Mouse (Mus musculus) skeletal muscle tissue, adult 2 months (tissue): ENCODE measurements at regions not wholly inside any gene's neighbourhood (a gene's known extent, or its start where the extent isn't known, plus 50 kb on each side); places are given as distances from the start of the nearest gene placed in this dataset.

Experiments
- DNase-seq: peaks from one replicate; pipeline ENCODE4 v3.0.0-alpha.2; 2012; ENCODE audit warnings: low read depth, low spot score

GRCm38 (mm10) chr19:53442756-53443654, 52.6 kb upstream of the Smndc1 start:
- no peak for DNase-seq

DNA sequence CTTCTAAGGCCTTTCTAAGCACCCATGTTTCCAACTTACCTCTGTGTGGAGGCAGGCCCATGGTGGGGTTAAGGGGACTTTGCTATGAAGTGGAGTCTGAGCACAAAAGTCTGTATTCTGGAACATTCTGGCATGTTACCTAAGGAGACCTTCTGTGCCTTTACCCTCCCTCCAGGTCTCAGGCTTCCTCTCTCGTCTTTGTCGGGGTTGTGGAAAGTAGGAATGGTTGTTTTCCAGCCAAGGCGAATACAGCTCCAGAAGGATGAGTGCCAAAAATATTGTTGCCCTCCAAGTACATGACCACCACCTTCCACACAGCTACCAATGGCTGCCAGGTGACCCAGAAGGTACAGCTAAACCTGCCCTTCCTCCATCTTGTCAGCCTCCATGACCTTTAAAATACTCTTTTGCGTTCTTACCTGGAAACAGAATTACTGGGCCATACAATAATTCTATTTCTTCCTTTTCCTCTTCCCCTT, 51.8 kb upstream of the Smndc1 start:
- no peak for DNase-seq

DNA sequence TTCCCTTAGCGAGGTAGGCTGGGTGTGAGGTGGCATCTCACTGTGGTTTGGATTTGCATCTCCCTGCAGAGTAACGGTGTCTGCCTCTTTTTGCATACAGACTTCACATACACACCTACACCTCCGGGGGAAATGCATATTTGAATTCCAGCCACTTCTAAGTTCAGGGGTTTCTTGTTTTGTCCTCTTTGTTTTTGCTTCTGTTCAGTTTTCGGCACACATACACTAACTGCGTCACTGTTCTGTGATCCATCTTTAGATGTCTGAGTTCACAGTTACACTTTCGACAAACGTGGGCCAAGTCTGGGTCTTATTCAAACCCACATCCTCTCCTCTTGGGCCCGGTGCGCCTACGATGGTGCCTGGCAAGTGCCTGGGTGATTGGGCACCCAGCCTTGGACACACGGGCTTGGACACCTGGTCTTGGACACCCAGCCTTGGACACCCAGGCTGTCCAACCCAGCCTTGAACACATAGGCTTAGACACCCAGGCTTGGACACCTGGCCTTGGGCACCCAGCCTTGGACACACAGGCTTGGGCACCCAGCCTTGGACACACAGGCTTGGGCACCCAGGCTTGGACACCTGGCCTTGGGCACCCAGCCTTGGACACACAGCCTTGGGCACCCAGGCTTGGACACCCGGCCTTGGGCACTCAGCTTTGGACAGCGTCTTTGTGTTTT, 51.2 kb upstream of the Smndc1 start:
- DNase-seq = no peak

- no peak for DNase-seq
These were observed 50.1 kb upstream of the Smndc1 start for GRCm38 (mm10) chr19:53440327-53441055.
